Mouse (Mus musculus): ENCODE results near the gene Slc16a3.

The Slc16a3 gene

DNA sequence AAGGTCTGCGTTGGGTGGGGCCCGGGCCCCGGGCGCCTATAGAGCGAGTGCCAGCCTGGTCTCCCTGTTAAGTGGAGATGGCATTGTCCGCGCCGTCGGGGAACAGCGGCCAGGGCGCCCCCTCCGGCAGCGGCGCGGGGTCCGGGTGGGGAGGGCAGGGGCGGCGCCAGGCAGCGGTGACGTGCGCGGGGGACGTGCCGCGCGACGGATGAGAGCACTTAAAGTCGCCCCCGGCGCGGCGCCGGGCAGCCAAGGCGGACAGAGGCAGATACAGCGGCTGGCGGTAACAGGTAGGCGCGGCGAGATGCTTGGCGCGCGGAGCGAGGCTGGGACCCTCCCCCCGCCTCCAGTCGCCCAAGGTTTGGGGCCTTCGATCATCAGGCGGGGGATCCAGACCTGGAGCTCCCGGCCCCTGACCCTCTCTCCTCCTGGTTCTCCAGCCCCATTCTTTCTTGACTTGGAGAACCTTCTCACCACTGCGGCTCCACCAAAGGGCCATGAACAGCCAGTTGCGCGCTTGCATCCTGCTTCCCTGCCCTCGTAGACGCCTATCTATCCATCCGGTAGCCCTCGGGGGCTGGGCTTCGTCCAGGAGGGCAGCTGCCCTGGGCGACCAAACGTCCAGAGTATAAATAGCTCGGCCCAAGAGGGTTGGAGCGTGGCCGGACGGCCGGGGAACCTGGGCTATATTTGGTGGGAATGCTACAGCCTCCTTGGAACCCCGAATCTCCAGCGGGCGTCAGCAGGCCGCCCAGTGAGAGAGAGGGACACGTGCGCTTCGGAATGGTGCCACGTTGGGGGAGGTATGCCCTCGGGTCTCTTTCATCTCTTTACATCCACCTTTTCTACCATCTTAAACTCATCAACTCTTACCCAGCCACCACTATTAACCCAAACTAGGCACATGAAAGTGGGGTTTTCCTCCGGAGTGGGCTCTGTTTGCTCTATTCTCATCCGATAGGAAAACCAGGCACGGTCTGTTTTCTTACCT is 876 bp downstream of the Slc16a3 start:
- no peak for DNase-seq

DNA sequence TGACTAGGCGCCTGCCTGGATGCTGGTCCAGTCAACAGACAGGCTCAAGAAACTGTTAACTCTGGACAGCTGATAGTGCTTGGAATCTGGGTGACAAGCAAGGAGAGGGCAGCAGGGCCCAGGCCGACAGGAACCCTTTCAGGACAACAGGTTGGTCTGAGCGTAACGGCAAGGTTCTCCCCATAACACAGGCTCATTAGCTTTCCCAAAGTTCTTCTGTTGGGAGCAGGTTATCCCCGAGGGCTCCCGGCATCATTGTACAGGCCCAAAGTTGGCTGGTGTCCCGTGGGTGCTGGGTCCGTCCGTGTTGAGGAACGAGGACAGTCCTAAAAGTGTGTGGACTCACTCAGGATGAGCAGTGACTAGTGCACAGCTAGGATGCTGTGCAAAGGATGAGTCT is 1.6 kb downstream of the Slc16a3 start:
- no peak for DNase-seq

DNA sequence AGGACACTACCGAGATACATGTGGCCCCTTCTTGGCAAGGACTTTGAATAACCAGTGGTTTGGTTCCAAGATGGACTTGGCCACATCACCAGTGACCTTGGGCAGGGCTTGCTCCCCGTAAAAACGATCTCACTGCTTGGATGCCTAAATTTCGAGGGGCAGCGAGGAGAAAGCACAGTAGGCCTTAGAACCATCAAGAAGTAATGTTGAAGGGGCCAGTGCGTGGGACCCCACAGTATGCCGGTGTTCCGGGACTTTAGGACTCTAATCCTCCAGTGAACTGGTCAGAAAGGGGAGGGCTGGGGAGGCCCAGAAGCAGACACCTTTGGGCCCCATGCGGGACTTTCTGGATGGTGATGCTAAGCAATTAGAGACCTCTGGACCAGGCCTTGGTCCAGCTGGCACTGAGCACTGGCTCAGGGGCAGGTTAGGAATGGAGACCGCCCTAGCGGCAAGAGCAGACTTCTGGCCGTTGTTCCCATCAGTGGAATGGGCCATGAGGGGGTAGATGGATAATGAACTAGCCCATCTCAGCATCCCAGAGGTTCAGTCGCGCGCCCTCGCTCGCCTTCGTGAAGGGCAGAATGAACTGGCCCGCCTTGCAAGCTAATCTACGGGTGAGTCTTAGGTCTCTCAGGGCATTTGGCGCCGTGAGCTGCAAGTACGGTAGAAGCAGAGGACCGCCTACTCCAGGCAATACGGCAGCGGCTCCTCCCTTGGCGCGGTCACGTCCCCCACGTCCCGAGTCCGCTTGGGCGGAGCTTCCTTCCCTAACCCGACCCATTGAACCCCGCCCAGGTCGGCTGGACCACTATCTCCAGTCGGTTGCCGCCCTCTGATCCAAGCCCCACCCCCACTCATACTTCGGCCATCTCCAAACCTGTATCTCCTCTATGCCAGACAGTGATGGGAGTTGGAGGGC is 2.3 kb downstream of the Slc16a3 start:
- peak; percentile 87 for DNase-seq

GRCm38 (mm10) chr11:120951237-120951636 is 3.0 kb downstream of the Slc16a3 start:
- DNase-seq, result no peak

DNA sequence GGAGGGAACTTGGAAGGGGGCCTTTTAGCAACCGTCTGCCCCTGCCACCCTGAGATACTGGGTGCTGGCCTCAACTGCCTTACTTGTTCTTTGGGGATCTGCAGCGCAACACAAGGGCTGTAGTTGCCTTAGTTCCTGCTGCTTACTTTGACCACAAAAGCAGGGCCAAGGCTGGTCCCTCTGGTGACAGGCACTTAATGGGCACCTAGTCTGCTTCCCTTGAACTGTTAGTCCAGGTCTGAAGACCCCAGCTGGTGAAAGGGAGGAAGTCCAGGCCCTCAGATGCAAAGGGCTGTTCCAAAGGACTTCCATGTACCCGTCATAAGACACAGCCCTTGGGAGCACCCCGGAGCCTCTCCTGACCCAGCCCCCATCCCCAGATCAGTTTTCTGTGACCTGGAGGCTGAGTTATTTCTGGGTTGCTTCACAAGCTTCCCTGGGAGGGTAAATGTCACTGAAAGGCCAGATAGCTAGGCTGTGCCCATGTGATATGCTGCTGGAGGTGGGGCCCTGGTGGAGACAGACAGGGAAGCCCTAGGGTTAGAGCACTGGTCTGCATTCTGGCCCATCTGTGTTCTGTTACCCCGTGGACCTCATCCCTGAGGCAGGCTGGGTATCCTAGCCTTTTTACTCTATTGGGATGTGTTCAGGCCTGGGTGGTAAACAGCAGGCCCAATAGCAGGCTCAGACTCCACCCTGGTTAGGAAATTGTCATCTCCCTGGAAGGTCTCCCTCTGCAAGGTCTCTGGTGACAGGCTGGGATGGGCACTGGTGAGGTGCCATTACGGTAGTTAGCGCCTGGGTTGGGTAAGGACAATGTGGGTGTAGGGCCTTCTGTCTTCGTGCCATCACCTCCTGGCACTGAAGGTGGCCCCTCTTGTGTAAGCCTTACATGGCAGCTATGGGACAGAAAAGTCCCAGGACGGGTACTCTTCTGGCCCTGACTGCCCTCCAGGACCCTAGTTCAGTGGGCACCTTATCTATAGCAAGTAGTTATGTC is 3.8 kb downstream of the Slc16a3 start:
- no peak for DNase-seq

- DNase-seq, result no peak
Measured at GRCm38 (mm10) chr11:120954936-120955335, 6.7 kb downstream of the Slc16a3 start.

DNA sequence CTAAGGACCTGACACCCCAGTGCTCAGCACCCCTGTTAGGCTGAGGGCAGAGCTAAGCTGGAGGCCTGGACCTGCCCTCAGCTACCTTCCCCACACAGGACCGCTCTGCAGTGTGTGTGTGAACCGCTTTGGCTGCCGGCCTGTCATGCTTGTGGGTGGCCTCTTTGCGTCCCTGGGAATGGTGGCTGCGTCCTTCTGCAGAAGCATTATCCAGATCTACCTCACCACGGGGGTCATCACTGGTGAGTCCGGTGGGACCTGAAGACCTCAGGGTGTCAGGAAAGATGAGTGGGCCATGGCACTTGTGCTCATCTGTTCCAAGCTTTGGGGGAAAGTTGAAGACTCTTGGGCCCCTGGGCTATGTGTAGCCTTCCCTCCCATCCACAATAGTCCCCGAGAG is 7.4 kb downstream of the Slc16a3 start:
- DNase-seq, result no peak

- DNase-seq, result no peak
Measured at GRCm38 (mm10) chr11:120957052-120957451, 8.8 kb downstream of the Slc16a3 start.

DNA sequence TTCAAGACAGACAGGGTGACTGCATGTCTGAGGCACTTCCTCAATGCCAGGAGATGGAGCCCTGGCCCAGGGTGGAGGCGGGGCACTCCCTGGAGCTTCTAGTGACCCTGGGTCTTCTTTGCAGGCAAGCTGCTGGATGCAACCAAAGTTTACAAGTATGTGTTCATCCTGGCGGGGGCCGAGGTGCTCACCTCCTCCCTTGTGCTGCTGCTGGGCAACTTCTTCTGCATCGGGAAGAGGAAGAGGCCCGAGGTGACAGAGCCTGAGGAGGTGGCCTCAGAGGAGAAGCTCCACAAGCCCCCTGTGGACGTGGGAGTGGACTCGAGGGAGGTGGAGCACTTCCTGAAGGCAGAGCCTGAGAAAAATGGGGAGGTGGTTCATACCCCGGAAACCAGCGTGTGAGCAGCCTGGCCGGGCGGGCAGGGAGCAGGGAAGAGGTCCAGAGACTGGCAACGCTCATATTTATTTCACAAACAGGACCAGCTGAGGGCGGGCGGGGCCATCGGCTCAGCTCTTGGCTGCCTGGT is 9.5 kb downstream of the Slc16a3 start:
- DNase-seq, result no peak

DNA sequence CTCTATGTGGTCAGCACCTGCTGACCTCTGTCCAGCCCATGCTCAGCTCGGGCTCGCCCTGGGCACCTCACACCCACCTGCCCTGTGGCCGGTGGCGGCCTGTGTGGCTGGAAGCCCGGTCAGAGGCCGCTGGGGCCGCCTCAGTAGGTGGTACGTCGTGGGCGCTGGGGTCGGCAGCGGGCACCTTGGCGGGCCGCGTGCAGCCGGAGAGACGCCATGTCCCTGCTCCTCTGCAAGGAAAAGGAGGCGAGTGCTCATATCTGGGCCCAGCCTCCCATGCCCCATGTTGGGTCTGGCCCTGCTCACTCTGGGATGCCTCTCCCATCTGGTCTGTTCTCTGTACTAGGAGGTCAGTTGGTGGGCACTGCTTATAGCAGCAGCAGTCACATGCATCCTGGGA is 10.8 kb downstream of the Slc16a3 start:
- DNase-seq, result no peak

- no peak for DNase-seq
Measured at GRCm38 (mm10) chr11:120959564-120959963, 11.3 kb downstream of the Slc16a3 start.

- no peak for DNase-seq
Measured at GRCm38 (mm10) chr11:120960248-120960647, 12.0 kb downstream of the Slc16a3 start.

- DNase-seq, result no peak
Measured at GRCm38 (mm10) chr11:120961594-120961993, 13.3 kb downstream of the Slc16a3 start.

DNA sequence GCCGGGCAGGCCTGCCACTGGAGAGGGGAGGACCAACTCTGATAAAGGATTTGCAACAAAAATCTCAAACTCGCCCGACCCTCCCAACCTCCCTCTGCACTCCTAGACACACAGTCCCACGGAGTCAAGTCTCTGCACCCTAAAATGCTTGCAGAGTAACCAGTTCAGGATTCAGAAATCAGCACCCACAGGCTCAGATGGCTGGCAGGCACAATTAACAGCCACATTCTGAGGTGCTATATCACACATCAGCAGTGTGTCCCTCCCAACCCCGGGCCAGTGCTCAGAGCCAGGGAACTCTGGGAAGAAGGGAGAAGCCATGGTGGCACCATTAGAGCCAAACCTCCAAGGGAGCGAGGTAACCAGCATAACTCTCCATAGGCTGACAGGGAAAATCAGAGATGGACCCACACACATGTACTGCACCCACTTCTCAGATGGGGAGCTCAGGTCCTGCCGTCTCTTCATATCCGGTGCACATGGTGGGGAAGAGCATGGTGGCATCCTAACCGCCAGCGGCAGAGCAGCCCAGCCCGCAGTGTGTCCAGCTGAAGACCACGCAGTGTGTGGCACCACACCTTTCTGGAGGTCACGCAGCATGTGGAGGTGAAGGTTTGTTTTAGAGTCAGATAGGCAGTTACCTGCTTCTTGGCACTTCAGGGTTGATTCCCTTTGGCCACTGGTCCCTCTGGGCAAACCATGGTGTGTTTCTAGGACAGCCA is 13.9 kb downstream of the Slc16a3 start:
- DNase-seq, result no peak

GRCm38 (mm10) chr11:120962909-120963308 is 14.6 kb downstream of the Slc16a3 start:
- DNase-seq, result no peak

DNA sequence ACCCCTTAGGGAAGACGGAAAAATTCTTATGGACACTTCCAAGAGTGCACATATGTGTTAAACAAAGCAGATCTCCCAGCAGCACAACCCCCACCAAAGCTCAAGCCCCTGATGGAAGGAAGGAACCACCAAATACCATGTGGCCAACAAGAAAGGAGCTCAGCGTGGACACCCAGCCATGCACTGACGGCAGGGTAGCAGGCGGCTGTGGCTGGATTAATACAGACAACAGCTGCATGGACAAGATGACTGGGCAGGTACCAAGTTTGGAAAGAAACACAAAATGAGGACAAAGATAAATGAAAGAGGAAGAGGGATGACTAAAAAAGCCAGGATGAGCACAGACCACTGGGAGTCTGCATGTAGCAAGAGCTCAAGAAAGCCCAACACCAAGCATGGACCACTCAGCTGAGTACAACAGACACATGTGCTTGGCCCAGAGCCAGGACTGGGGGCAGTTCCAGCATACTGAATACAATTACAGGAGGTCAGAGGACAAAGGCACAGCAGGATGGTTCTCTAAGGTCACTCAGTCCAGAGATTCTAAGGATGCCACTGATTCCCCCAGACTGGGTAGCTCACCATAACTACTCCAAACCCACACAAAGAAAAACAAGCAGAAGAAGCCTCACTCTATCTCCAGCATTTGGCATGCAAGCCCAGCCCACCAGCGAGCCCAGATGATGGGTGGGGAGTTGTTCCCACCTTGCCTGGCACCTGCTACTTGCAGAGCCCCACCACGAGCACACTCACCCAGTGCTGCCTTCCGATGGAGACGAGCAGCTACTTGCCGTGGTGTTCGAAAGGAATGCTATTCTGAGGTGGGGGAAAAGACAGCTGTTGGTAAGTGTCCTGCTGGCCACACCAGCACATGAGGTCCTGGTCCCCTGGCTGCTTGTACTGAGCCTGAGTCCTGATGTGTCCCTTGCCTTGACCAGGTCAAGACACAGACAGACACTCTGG is 16.2 kb downstream of the Slc16a3 start:
- no peak for DNase-seq

- no peak for DNase-seq
Measured at GRCm38 (mm10) chr11:120965587-120965986, 17.3 kb downstream of the Slc16a3 start.

DNA sequence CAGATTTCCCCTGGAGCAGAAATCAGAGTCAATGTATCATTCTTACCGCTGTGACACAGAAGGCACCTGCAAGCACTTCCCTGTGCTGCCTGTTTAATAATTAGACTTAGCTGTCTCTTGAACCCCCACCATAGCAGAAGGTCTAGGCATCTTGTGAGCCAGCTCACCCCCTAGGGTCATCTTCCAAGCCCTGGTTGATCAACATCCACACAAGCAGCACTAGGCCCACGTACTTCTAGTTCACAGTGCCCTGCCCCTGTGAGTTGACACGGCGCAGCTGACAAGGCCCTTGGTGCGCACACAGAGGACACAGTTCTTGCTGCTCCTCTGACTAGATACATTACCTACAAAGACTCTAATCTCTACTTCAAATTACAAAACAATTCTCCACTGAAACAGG is 21.5 kb downstream of the Slc16a3 start:
- no peak for DNase-seq

GRCm38 (mm10) chr11:120971237-120971636 is 23.0 kb downstream of the Slc16a3 start:
- DNase-seq, result no peak

- DNase-seq, result no peak
Measured at GRCm38 (mm10) chr11:120973318-120973717, 25.0 kb downstream of the Slc16a3 start.

All from kidney, adult 11 months (tissue).